Mouse (Mus musculus): ENCODE measurements around the gene Tmem245.

The Tmem245 gene

GRCm38 (mm10) chr4:56946641-56947640 lies at the start of gene Tmem245:
Tmem245 (minus strand) TSS chr4:56947437.
- peak; percentile 91 for DNase-seq (ENCODE audit: low spot score)

GRCm38 (mm10) chr4:56993331-56993730 lies 46.1 kb upstream of the Tmem245 start:
- DNase-seq (ENCODE audit: low spot score), result no peak

GRCm38 (mm10) chr4:56991951-56992350 lies 44.7 kb upstream of the Tmem245 start:
- no peak for DNase-seq (ENCODE audit: low spot score)

- DNase-seq (ENCODE audit: low spot score), result no peak
Observed at GRCm38 (mm10) chr4:56990215-56990584, 43.0 kb upstream of the Tmem245 start, which contains the start of gene Frrs1l. Frrs1l (minus strand) TSS chr4:56990391.

- no peak for DNase-seq (ENCODE audit: low spot score)
Observed at GRCm38 (mm10) chr4:56989431-56990214, 42.4 kb upstream of the Tmem245 start.

- DNase-seq (ENCODE audit: low spot score), result no peak
Observed at GRCm38 (mm10) chr4:56965586-56966179, 18.4 kb upstream of the Tmem245 start.

- DNase-seq (ENCODE audit: low spot score), result no peak
Observed at GRCm38 (mm10) chr4:56963687-56964086, 16.4 kb upstream of the Tmem245 start.

- no peak for DNase-seq (ENCODE audit: low spot score)
Observed at GRCm38 (mm10) chr4:56961320-56961925, 14.2 kb upstream of the Tmem245 start.

- DNase-seq (ENCODE audit: low spot score), result no peak
Observed at GRCm38 (mm10) chr4:56957518-56957917, 10.3 kb upstream of the Tmem245 start.

GRCm38 (mm10) chr4:56953235-56953634 lies 6.0 kb upstream of the Tmem245 start:
- DNase-seq (ENCODE audit: low spot score), result no peak

GRCm38 (mm10) chr4:56951701-56952100 lies 4.5 kb upstream of the Tmem245 start:
- DNase-seq (ENCODE audit: low spot score), result no peak

GRCm38 (mm10) chr4:56949494-56949893 lies 2.3 kb upstream of the Tmem245 start:
- DNase-seq (ENCODE audit: low spot score), result no peak

- DNase-seq (ENCODE audit: low spot score), result no peak
Observed at GRCm38 (mm10) chr4:56946180-56946579, 1.1 kb downstream of the Tmem245 start.

GRCm38 (mm10) chr4:56944286-56944685 lies 3.0 kb downstream of the Tmem245 start:
- peak; percentile 41 for DNase-seq (ENCODE audit: low spot score)

GRCm38 (mm10) chr4:56943258-56943657 lies 4.0 kb downstream of the Tmem245 start:
- DNase-seq (ENCODE audit: low spot score), result no peak

GRCm38 (mm10) chr4:56942567-56942966 lies 4.7 kb downstream of the Tmem245 start:
- no peak for DNase-seq (ENCODE audit: low spot score)

- DNase-seq (ENCODE audit: low spot score), result no peak
Observed at GRCm38 (mm10) chr4:56941481-56941880, 5.8 kb downstream of the Tmem245 start.

- DNase-seq (ENCODE audit: low spot score), result no peak
Observed at GRCm38 (mm10) chr4:56937136-56937535, 10.1 kb downstream of the Tmem245 start.

- DNase-seq (ENCODE audit: low spot score), result no peak
Observed at GRCm38 (mm10) chr4:56935327-56935726, 11.9 kb downstream of the Tmem245 start.

GRCm38 (mm10) chr4:56933154-56933553 lies 14.1 kb downstream of the Tmem245 start:
- no peak for DNase-seq (ENCODE audit: low spot score)

GRCm38 (mm10) chr4:56932096-56932495 lies 15.1 kb downstream of the Tmem245 start:
- no peak for DNase-seq (ENCODE audit: low spot score)

- DNase-seq (ENCODE audit: low spot score), result no peak
Observed at GRCm38 (mm10) chr4:56930312-56930711, 16.9 kb downstream of the Tmem245 start.
